Mouse (Mus musculus) hindbrain, embryonic 12.5 days (tissue): ENCODE measurements at regions not wholly inside any gene's neighbourhood (a gene's known extent, or its start where the extent isn't known, plus 50 kb on each side); places are given as distances from the start of the nearest gene placed in this dataset.

Source experiments
- ATAC-seq: fragments of 200-750 bp; cut with Nextera tagmentation; 2 replicates; pipeline ENCODE4 v1.8.0; 2017; ENCODE audit warnings: moderate TSS enrichment; ENCODE audit not compliant: low FRiP score
- H3K27ac ChIP-seq: fragments of 300-500 bp; sonication (generic); 2 replicates; pipeline ENCODE4 v1.5.1; 2016; ENCODE audit warnings: mild to moderate bottlenecking
- H3K27me3 ChIP-seq: fragments of 300-500 bp; sonication (generic); 2 replicates; pipeline ENCODE4 v1.6.1; 2016; ENCODE audit warnings: mild to moderate bottlenecking
- H3K36me3 ChIP-seq: fragments of 300-500 bp; sonication (generic); 2 replicates; pipeline ENCODE4 v1.6.1; 2016; ENCODE audit warnings: mild to moderate bottlenecking
- H3K4me1 ChIP-seq: fragments of 300-500 bp; sonication (generic); 2 replicates; pipeline ENCODE4 v1.6.1; 2016
- H3K4me2 ChIP-seq: fragments of 300-500 bp; sonication (generic); replicated peaks from 2 replicates; pipeline ENCODE4 v1.6.1; 2016; ENCODE audit warnings: mild to moderate bottlenecking
- H3K4me3 ChIP-seq: fragments of 300-500 bp; sonication (generic); 2 replicates; pipeline ENCODE4 v1.5.1; 2016; ENCODE audit warnings: mild to moderate bottlenecking
- H3K9ac ChIP-seq: fragments of 300-500 bp; sonication (generic); 2 replicates; pipeline ENCODE4 v1.6.1; 2016; ENCODE audit warnings: mild to moderate bottlenecking, moderate library complexity
- H3K9me3 ChIP-seq: fragments of 300-500 bp; sonication (generic); replicated peaks from 2 replicates; pipeline ENCODE4 v1.6.1; 2016; ENCODE audit warnings: mild to moderate bottlenecking
- WGBS: fragments of 180-500 bp; shearing (Covaris S2); methylation state at CpG from one replicate; pipeline ENCODE4 v1.1.7; 2016; 5-methylcytosine and 5-hydroxymethylcytosine counted together

DNA sequence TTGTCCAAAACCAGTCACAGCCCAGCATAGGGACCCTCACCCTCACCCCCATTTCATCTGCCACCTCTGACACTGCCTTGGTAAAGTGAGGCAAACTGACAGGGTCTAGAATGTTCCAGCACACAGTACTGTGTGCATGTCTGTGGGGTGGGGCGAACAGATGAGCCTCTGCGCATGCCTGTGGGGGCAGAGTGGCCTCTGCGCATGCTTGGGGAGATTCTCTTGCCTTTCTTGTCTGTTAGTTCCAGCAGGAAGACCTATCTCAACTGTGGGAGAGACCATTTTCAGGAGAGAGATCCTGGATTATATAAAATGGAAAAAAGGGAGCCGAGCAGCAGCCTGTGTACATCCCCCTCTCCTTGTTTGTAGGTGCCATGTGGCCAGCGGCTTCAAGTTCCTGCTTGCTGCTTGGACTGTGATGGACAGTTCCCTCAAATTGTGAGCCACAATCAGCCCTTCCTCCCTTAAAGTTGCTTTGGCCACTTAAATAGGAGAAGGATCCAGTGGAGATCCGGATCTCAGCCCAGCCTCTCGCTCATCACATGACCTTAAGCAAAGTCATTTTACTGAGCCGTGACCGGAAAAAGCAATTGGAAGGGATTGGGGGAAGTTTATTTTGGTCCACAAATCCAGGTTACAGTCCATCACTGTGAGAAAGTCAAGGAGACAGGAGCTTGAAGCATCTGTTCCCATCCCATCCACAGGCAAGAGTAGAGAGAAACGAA is 96.9 kb downstream of the Tmem130 start:
- Histone ChIP-seq H3K27ac (no peak overlapping the region), H3K36me3 (no peaks in the 10 kb centered on the region), H3K9ac (no peak overlapping the region), H3K9me3 (no peaks in the 10 kb centered on the region), H3K4me2 (no peak overlapping the region), H3K4me3 (no peak overlapping the region), H3K4me1 (no peaks in the 10 kb centered on the region), H3K27me3 (no peaks in the 10 kb centered on the region; the same call in 1 of the 2 replicates)
- no peak for ATAC-seq
- 91% methylated on average over 10 of the region's 10 CpGs for WGBS

DNA sequence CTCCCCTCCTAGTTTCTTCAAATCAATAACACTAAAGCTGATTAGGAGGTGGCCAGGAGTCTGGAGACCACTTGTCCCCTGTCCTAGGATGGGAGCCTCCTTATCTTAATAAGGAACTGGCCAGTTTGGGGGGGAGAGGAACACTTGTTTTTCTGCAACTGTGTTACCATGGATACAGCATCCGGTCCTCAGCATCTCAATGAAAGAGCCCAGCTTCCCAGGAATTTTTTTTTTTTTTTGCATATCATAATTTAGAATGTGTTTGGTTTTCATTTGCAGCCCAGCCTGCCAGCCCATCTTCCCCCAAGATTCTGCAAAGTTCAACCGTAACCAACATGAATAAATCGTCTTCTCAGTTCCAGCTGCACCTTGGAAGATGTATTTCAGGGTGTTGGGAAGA is 93.6 kb downstream of the Tmem130 start:
- Histone ChIP-seq H3K4me2 (no peak overlapping the region), H3K27me3 (no peaks in the 10 kb centered on the region; the same call in 1 of the 2 replicates), H3K27ac (no peak overlapping the region), H3K4me1 (no peaks in the 10 kb centered on the region), H3K36me3 (no peaks in the 10 kb centered on the region), H3K9me3 (no peaks in the 10 kb centered on the region), H3K9ac (no peak overlapping the region), H3K4me3 (no peak overlapping the region)
- no peak for ATAC-seq
- WGBS = 75% methylated on average over 3 of the region's 3 CpGs

DNA sequence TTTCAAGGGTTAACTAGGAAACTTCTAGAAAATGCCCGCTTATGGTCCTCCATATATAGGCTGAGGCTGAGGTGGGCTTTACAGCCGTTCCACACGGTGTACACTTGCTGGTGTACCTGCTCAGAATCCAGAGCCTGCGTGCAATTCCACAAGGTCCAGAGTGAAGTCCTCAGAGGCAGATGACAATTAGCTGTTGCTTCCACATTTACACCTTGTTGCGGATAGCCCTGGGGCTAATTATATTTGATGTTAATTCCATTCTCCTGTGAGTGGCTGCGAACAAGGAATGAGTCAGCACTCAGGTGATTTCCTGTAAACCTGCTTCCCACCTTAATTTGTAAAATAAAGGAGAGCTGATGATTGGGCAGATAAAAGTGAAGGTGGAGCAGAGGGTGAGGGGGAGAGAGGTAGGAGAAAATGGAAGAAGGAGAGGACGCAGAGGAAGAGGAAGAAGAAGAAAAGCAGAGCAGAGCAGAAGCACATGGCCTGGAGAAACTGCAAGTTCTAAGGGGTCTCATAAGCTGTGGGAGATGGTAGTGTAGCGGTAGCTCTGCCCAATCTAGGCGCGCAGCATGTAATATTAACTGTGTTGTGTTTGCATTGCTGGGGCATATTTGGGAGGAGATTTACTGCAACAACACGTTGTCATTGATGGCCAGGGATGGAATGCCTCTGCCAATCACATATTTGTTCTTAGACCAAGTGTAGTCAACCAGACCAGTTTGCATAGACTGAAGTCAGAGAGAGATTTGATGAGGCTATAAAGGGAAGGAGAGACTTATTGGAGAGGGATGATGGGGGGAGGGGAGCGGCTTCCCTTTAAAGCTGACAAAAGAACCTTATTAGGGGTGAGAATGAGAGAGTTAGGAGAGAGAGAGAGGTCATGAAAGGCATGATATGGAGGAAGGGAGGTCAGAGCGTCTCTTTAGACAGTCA is 82.5 kb downstream of the Tmem130 start:
- Histone ChIP-seq H3K27me3 (no peaks in the 10 kb centered on the region), H3K4me2 (no peak overlapping the region), H3K4me3 (no peak overlapping the region), H3K27ac (no peak overlapping the region), H3K9ac (no peak overlapping the region), H3K9me3 (no peaks in the 10 kb centered on the region), H3K36me3 (no peaks in the 10 kb centered on the region), H3K4me1 (no peaks in the 10 kb centered on the region)
- WGBS = 89% methylated on average over 13 of the region's 13 CpGs
- no peak for ATAC-seq

DNA sequence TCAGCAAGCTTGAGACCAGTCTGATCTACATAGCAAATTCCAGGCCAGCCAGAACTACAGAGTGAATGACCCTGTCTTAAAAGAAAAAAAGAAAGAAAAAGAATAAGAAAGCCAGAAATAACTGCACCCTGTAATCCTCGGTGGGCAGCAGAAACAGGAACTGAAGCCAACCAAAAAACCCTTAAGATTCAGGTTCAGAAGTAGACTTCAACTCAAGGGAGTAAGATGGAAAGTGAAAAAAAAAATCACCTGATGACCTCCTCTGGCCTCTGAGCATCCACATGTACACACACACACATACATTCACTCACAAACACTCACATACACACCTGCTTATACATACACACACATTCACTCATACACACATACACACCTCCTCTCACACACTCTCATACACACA is 77.4 kb downstream of the Tmem130 start:
- 88% methylated on average over 1 of the region's 1 CpGs for WGBS
- no peak overlapping the region for H3K9ac ChIP-seq
- H3K36me3 ChIP-seq = no peaks in the 10 kb centered on the region
- ATAC-seq = no peak
- H3K27ac ChIP-seq = no peak overlapping the region
- H3K4me1 ChIP-seq = peaks cover 7% of the 10 kb centered on the region; the same call in 1 of the 2 replicates
- no peaks in the 10 kb centered on the region for H3K9me3 ChIP-seq
- no peak overlapping the region for H3K4me2 ChIP-seq
- no peaks in the 10 kb centered on the region for H3K27me3 ChIP-seq
- H3K4me3 ChIP-seq = no peak overlapping the region
